Mouse (Mus musculus) layer of hippocampus, adult 2 months (tissue): ENCODE data around the gene Olfr389. TPM values are rescaled to one million over a fixed set of nuclear protein-coding genes. Genes with fewer than 3 reads are reported as not detected.

Experiments used
- DNase-seq, 2 experiments: peaks; one replicate each; pipeline ENCODE4 v3.0.0; 2022; ENCODE audit warnings: low spot score in 2 of 2
- H3K27ac ChIP-seq: fragments of 200-600 bp; 2 replicates; pipeline ENCODE4 v1.8.1; 2022
- H3K4me3 ChIP-seq: fragments of 200-600 bp; 2 replicates; pipeline ENCODE4 v1.8.1; 2022; ENCODE audit warnings: mild to moderate bottlenecking
- CTCF ChIP-seq: fragments of 200-600 bp; conservative IDR thresholded peaks from 2 replicates; pipeline ENCODE4 v1.8.1; 2022; ENCODE audit warnings: antibody characterized with exemption, mild to moderate bottlenecking, moderate library complexity
- long read RNA-seq, 2 experiments: library from polyadenylated mRNA; stranded (forward); transcript quantifications; one replicate each; pipeline ENCODE4 v2.0.0; 2021; ENCODE audit warnings: borderline mapping rate in 2 of 2
- total RNA-seq, 2 experiments: library from RNA; stranded (reverse); gene quantifications; 2 replicates each; pipeline ENCODE4 v1.2.3; 2021

Olfr389 gene
- not detected for total RNA-seq
- long read RNA-seq, experiment 1: 0 reads
- long read RNA-seq, experiment 2: 0 reads

- no peak for TF ChIP-seq CTCF
- Histone ChIP-seq H3K4me3 (no peak within 1 kb of the TSS), H3K27ac (no peak within 1 kb of the TSS)
- no peak for DNase-seq
Measured at GRCm38 (mm10) chr11:73780613-73781012, at the start of gene Olfr389. TSS of gene Olfr389 (minus strand) at chr11:73780713.

DNA sequence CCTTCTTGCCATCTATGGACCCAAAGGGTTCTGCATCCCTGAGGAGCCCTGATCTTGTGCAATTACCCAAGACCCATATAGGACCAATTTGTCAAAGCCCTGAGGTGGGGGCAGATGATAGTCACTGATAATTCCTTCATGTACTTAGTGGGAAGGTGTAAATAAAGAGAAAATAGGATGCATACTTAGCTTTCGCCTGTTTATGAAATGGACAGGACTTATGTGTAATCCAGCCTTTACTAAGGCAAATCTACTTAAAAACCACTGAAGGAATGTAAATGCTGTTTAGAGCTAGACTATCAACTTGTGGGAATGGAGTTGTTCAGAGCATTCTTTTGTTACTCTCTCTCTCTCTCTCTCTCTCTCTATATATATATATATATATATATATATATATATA lies 36.4 kb upstream of the Olfr389 start, which contains the start of gene Olfr392:
Gene Olfr392, minus strand, starts transcription at position 101 of the 400 bp plus-strand sequence.
- H3K27ac ChIP-seq: no peak within 1 kb of the TSS

DNA sequence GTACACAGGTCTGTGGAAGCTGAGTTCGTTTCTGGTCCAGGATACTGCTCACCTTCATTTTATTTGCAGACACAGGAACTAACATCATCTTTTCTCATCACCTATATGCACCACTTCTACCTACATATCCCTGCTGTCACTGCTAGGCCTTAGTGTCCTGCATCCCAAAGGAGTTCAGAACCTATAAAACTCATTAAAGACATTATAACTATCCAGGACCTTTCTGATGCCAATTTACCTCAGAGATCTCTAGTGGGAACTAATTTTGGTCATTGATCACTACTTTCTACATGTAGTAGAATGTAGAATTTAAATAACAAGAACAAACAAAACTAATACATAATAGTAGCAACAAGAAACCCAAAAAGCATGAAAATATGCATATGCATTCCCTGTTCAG lies 22.4 kb upstream of the Olfr389 start, which contains the start of gene Olfr391-ps:
Gene Olfr391-ps, minus strand, starts transcription at position 101 of the 400 bp plus-strand sequence.
- no peak for TF ChIP-seq CTCF
- Histone ChIP-seq H3K4me3 (no peak within 1 kb of the TSS), H3K27ac (no peak within 1 kb of the TSS)
- no peak for DNase-seq

More for the DNA sequence above, 36.4 kb upstream of the Olfr389 start, which contains the start of gene Olfr392:
- no peak for DNase-seq
- no peak within 1 kb of the TSS for H3K4me3 ChIP-seq
- TF ChIP-seq CTCF: no peak

GRCm38 (mm10) chr11:73782664-73783063 lies 2.2 kb upstream of the Olfr389 start, which contains the start of gene Olfr390:
TSS of gene Olfr390 (plus strand) at chr11:73782964.
- Histone ChIP-seq H3K27ac (no peak within 1 kb of the TSS), H3K4me3 (no peak within 1 kb of the TSS)
- no peak for TF ChIP-seq CTCF
- no peak for DNase-seq

GRCm38 (mm10) chr11:73759115-73759514 lies 21.4 kb downstream of the Olfr389 start:
- no peak for TF ChIP-seq CTCF
- H3K27ac ChIP-seq: no peak overlapping the region
- no peak for DNase-seq

More at GRCm38 (mm10) chr11:73759115-73759514, 21.4 kb downstream of the Olfr389 start:
- no peak overlapping the region for H3K4me3 ChIP-seq

Other genes with a start within 250 kb of the Olfr389 start
- not detected for gene Olfr385, start 187.7 kb downstream of the Olfr389 start, total RNA-seq
- not detected for gene Olfr384, start 182.1 kb downstream of the Olfr389 start, total RNA-seq
- gene Zfp735, start 91.9 kb downstream of the Olfr389 start, total RNA-seq: not detected
- gene Olfr390, start 2.3 kb upstream of the Olfr389 start, total RNA-seq: not detected
- gene Olfr391-ps, start 22.3 kb upstream of the Olfr389 start, total RNA-seq: not detected
- gene Olfr392, start 36.3 kb upstream of the Olfr389 start, total RNA-seq: not detected
- not detected for gene Olfr393, start 70.7 kb upstream of the Olfr389 start, total RNA-seq
- gene Olfr394, start 110.1 kb upstream of the Olfr389 start, total RNA-seq: not detected
- not detected for gene Olfr395, start 128.6 kb upstream of the Olfr389 start, total RNA-seq
- not detected for gene Olfr23, start 156.0 kb upstream of the Olfr389 start, total RNA-seq
- not detected for gene Olfr397, start 180.1 kb upstream of the Olfr389 start, total RNA-seq
- not detected for gene Olfr398, start 209.7 kb upstream of the Olfr389 start, total RNA-seq